Mouse (Mus musculus): ENCODE results near the gene Mri1.

DNA sequence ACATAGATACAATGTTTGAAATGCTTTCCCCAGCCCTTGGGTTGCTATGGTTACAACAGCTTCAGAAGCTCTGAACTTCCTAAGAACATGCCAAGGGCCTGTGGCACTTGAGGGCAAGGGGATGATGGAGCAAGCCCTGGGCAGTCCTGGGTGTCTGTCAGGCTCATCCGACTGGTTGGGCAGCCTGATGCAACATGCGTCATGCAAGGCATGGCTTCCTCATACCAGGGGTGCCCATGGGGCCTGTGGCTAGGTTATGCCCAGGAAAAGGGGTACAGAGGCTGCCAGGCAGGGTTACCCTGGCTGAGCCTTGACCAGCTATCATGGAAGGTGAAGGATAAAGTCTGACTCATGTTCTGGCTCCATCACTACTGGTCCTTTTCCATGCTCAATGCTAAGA, 24.1 kb downstream of the Mri1 start:
- TF ChIP-seq POLR2A (IDR thresholded peaks at IDR 0.05; ENCODE audit: insufficient read length, low read depth) (no peak), TCF12 (IDR thresholded peaks at IDR 0.05; ENCODE audit: insufficient read depth, poor library complexity, severe bottlenecking) (no peak), POLR2AphosphoS2 (IDR thresholded peaks at IDR 0.05; ENCODE audit: insufficient read length, low read depth) (no peak), CEBPB (IDR thresholded peaks at IDR 0.05; ENCODE audit: insufficient read depth, poor library complexity, severe bottlenecking) (no peak), MYOG (IDR thresholded peaks at IDR 0.05; ENCODE audit: control insufficient read depth in 1 of 3, insufficient read depth in 1 of 3, insufficient read length in 2 of 3, low read depth in 2 of 3) (no peak), USF1 (IDR thresholded peaks at IDR 0.05; ENCODE audit: low read depth) (no peak), E2F4 (IDR thresholded peaks at IDR 0.05; ENCODE audit: insufficient read depth) (no peak), REST (IDR thresholded peaks at IDR 0.05; ENCODE audit: insufficient read depth, insufficient read length) (no peak), TCF3 (IDR thresholded peaks at IDR 0.05; ENCODE audit: insufficient read length, low read depth) (no peak), MAX (IDR thresholded peaks at IDR 0.05; ENCODE audit: low read depth) (no peak), MYOD1 (IDR thresholded peaks at IDR 0.05; ENCODE audit: control insufficient read depth in 1 of 3, insufficient read length in 2 of 3, low read depth in 2 of 3) (no peak)

All from myocyte (in vitro differentiated cells).